Mouse (Mus musculus): ENCODE measurements around the gene Tmem217. TPM values are rescaled to one million over a fixed set of nuclear protein-coding genes. Genes with fewer than 3 reads are reported as not detected.

Tmem217 gene
- total and polyA plus RNA-seq, 3 experiments = 2.5 to 4.5 TPM; not detected in 1

DNA sequence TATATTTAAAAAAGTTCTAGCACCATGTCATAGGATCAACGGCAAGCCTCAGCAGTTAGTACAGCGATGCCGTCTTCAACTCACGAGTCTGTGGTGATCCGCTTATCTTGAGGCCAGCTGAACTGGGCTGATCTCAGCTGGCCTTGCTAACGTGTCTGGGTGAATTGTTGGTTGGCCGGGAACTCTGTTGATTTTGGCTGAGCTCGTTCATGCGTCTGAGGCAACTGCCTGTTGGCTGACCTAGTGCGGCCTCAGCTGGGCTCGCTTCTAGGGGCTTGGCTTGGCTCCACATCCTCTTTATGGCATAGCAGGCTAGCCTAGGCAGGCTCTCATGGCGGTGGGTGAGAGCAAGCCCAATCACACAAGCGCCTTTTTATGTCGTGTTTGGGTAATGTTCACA, 10.8 kb downstream of the Tmem217 start (continued):
- no peak for TF ChIP-seq NRF1 (IDR thresholded peaks at IDR 0.05; ENCODE audit: insufficient read depth, low read depth, low read length, poor library complexity, severe bottlenecking)
- TF ChIP-seq MAFK (IDR thresholded peaks at IDR 0.05; ENCODE audit: borderline replicate concordance, low read depth, low read length) = no peak
- TF ChIP-seq ETS1 (IDR thresholded peaks at IDR 0.05; ENCODE audit: low read depth, low read length) = peak; percentile 100
- TF ChIP-seq RCOR1 (IDR thresholded peaks at IDR 0.05; ENCODE audit: low read depth, low read length) = no peak
- TF ChIP-seq NELFE (IDR thresholded peaks at IDR 0.05; ENCODE audit: low read depth, low read length) = no peak; the same call in 1 of the 2 replicates
- peak; percentile 30 for TF ChIP-seq TAL1 (IDR thresholded peaks at IDR 0.05; ENCODE audit: low read length)
- no peak for TF ChIP-seq MYC (IDR thresholded peaks at IDR 0.05; ENCODE audit: low read depth, low read length)
- peak; percentile 55; the same call in 1 of the 2 replicates for TF ChIP-seq MYB (IDR thresholded peaks at IDR 0.05; ENCODE audit: low read depth, low read length)
- TF ChIP-seq MAZ (IDR thresholded peaks at IDR 0.05; ENCODE audit: low read depth, low read length) = no peak
- TF ChIP-seq E2F4 (IDR thresholded peaks at IDR 0.05; ENCODE audit: borderline replicate concordance, low read depth, low read length) = no peak
- no peak for TF ChIP-seq GABPA (IDR thresholded peaks at IDR 0.05; ENCODE audit: low read depth, low read length)
- peak in 1 of 2 experiments; percentile 58; a peak in 2 of 4 replicates for TF ChIP-seq EP300 (IDR thresholded peaks at IDR 0.05; ENCODE audit: low read depth in 1 of 2, low read length in 2 of 2)
- TF ChIP-seq KAT2A (conservative IDR thresholded peaks at IDR 0.05; ENCODE audit: low read depth, low read length) = no peak
- no peak for TF ChIP-seq CHD2 (IDR thresholded peaks at IDR 0.05; ENCODE audit: low read length)
- no peak for TF ChIP-seq MEF2A (IDR thresholded peaks at IDR 0.05; ENCODE audit: extremely low read depth, insufficient replicate concordance, low read depth, low read length, poor library complexity, severe bottlenecking)
- TF ChIP-seq RAD21 (IDR thresholded peaks at IDR 0.05; ENCODE audit: low read depth, low read length) = no peak
- peak; percentile 96 for TF ChIP-seq BHLHE40 (IDR thresholded peaks at IDR 0.05; ENCODE audit: borderline replicate concordance, low read depth, low read length)
- TF ChIP-seq HCFC1 (IDR thresholded peaks at IDR 0.05; ENCODE audit: low read depth, low read length) = no peak
- no peak for TF ChIP-seq UBTF (IDR thresholded peaks at IDR 0.05; ENCODE audit: borderline replicate concordance, insufficient read depth, low read depth, low read length)
- TF ChIP-seq ELF1 (IDR thresholded peaks at IDR 0.05; ENCODE audit: low read depth, low read length) = no peak
- no peak for TF ChIP-seq MAX (IDR thresholded peaks at IDR 0.05; ENCODE audit: low read length)
- peak; percentile 21; the same call in 1 of the 2 replicates for TF ChIP-seq ZC3H11A (IDR thresholded peaks at IDR 0.05; ENCODE audit: low read depth, low read length)
- TF ChIP-seq POLR2AphosphoS2 (IDR thresholded peaks at IDR 0.05; ENCODE audit: low read length) = no peak

DNA sequence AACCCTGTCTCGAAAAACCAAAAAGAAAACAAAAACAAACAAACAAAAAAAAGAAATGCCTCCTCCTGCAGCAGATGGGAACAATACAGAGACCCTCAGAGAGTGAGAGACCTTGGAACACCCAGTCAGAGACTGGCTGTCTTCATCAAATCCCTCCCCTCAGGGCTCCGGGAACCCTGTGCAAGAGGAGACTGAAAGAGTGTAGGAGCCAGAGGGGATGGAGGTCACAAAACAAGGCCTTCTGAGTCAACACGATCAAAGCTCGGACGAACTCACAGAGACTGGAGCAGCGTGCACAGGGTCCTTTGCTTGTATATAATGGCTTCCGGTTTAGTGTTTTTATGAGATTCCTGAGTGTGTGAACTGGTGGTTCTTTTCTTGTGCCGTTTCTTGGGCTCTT, 11.8 kb downstream of the Tmem217 start:
- Histone ChIP-seq H3K36me3 (ENCODE audit: control insufficient read depth in 1 of 2, insufficient read depth in 2 of 2, low read length in 2 of 2) (peaks cover 0 to 3% of the 10 kb centered on the region in 2 experiments; a peak in 2 of 4 replicates), H3K27me3 (ENCODE audit: control insufficient read depth in 1 of 2, insufficient read depth in 2 of 2, low read length in 2 of 2) (no peaks in the 10 kb centered on the region), H3K4me1 (ENCODE audit: control insufficient read depth in 1 of 2, insufficient read depth in 2 of 2, low read length in 2 of 2) (0 out of 4 replicates have a peak, but pooled peaks cover 0 to 3% of the 10 kb centered on the region in 2 experiments), H3K9me3 (replicated peaks; ENCODE audit: insufficient read depth, low read length) (no peaks in the 10 kb centered on the region), H3K4me3 (ENCODE audit: control insufficient read depth in 1 of 2, insufficient read depth in 1 of 2, low read depth in 2 of 2, low read length in 2 of 2) (no peak overlapping the region), H3K9ac (ENCODE audit: control insufficient read depth, low read depth, low read length, poor library complexity, severe bottlenecking) (no peak overlapping the region), H3K27ac (ENCODE audit: control insufficient read depth, low read depth, low read length) (no peak overlapping the region), H3K79me2 (ENCODE audit: control insufficient read depth, insufficient read depth, low read length, poor library complexity) (no peaks in the 10 kb centered on the region)
- TF ChIP-seq NRF1 (IDR thresholded peaks at IDR 0.05; ENCODE audit: insufficient read depth, low read depth, low read length, poor library complexity, severe bottlenecking) (no peak), NELFE (IDR thresholded peaks at IDR 0.05; ENCODE audit: low read depth, low read length) (no peak), EP300 (IDR thresholded peaks at IDR 0.05; ENCODE audit: low read depth in 1 of 2, low read length in 2 of 2) (no peak), ZC3H11A (IDR thresholded peaks at IDR 0.05; ENCODE audit: low read depth, low read length) (no peak), POLR2A (IDR thresholded peaks at IDR 0.05; ENCODE audit: control insufficient read depth in 1 of 2, insufficient read depth in 1 of 2, low read depth in 1 of 2, low read length in 2 of 2, poor library complexity in 1 of 2) (no peak), CTCF (IDR thresholded peaks at IDR 0.05 in 2 of 3, conservative IDR thresholded peaks at IDR 0.05 in 1 of 3; ENCODE audit: control insufficient read depth in 1 of 3, insufficient read depth in 1 of 3, low read depth in 2 of 3, low read length in 3 of 3, poor library complexity in 1 of 3, severe bottlenecking in 1 of 3) (no peak), BHLHE40 (IDR thresholded peaks at IDR 0.05; ENCODE audit: borderline replicate concordance, low read depth, low read length) (no peak), USF2 (IDR thresholded peaks at IDR 0.05; ENCODE audit: borderline replicate concordance in 1 of 2, insufficient read depth in 1 of 2, low read depth in 1 of 2, low read length in 2 of 2) (no peak), MXI1 (IDR thresholded peaks at IDR 0.05; ENCODE audit: low read depth, low read length) (no peak), ZNF384 (IDR thresholded peaks at IDR 0.05; ENCODE audit: low read depth, low read length) (no peak), KAT2A (conservative IDR thresholded peaks at IDR 0.05; ENCODE audit: low read depth, low read length) (no peak), UBTF (IDR thresholded peaks at IDR 0.05; ENCODE audit: borderline replicate concordance, insufficient read depth, low read depth, low read length) (no peak), GABPA (IDR thresholded peaks at IDR 0.05; ENCODE audit: low read depth, low read length) (no peak), TCF12 (IDR thresholded peaks at IDR 0.05; ENCODE audit: low read depth, low read length) (no peak), MYC (IDR thresholded peaks at IDR 0.05; ENCODE audit: low read depth, low read length) (no peak), MAZ (IDR thresholded peaks at IDR 0.05; ENCODE audit: low read depth, low read length) (no peak), ZMIZ1 (IDR thresholded peaks at IDR 0.05; ENCODE audit: low read depth, low read length) (no peak)
- DNase-seq (ENCODE audit: low read depth, low spot score) = no peak
